Mouse (Mus musculus) intestine, embryonic 14.5 days (tissue): ENCODE measurements at regions not wholly inside any gene's neighbourhood (a gene's known extent, or its start where the extent isn't known, plus 50 kb on each side); places are given as distances from the start of the nearest gene placed in this dataset. TPM values are rescaled to one million over a fixed set of nuclear protein-coding genes. Genes with fewer than 3 reads are reported as not detected.

Experiments
- microRNA-seq: library from miRNA; unstranded; fragments of <30 nt; microRNA quantifications from one replicate; pipeline ENCODE4, GENCODE M21; 2016

Small RNAs in the stretch of these regions (microRNA-seq; reads per million reads assigned to microRNA genes)
- gene Gm26042 = not detected
